Mouse (Mus musculus) midbrain, embryonic 13.5 days (tissue): ENCODE measurements around the gene Rftn1. TPM values are rescaled to one million over a fixed set of nuclear protein-coding genes. Genes with fewer than 3 reads are reported as not detected.

Experiments used
- ATAC-seq: fragments of 200-750 bp; cut with Nextera tagmentation; 2 replicates; pipeline ENCODE4 v1.8.0; 2017; ENCODE audit warnings: mild to moderate bottlenecking, moderate TSS enrichment, moderate library complexity
- H3K27ac ChIP-seq: fragments of 300-500 bp; sonication (generic); 2 replicates; pipeline ENCODE4 v1.5.1; 2015; ENCODE audit warnings: inconsistent platforms, mild to moderate bottlenecking, moderate library complexity
- H3K27me3 ChIP-seq: fragments of 300-500 bp; sonication (generic); 2 replicates; pipeline ENCODE4 v1.6.1; 2015; ENCODE audit warnings: mild to moderate bottlenecking, inconsistent platforms
- H3K36me3 ChIP-seq: fragments of 300-500 bp; sonication (generic); 2 replicates; pipeline ENCODE4 v1.6.1; 2015; ENCODE audit warnings: mild to moderate bottlenecking, inconsistent platforms
- H3K4me1 ChIP-seq: fragments of 300-500 bp; sonication (generic); replicated peaks from 2 replicates; pipeline ENCODE4 v1.6.1; 2015; ENCODE audit warnings: inconsistent platforms
- H3K4me2 ChIP-seq: fragments of 300-500 bp; sonication (generic); replicated peaks from 2 replicates; pipeline ENCODE4 v1.6.1; 2015; ENCODE audit warnings: moderate library complexity, mild to moderate bottlenecking, inconsistent platforms
- H3K4me3 ChIP-seq: fragments of 300-500 bp; sonication (generic); replicated peaks from 2 replicates; pipeline ENCODE4 v1.5.1; 2015; ENCODE audit warnings: mild to moderate bottlenecking, inconsistent platforms
- H3K9ac ChIP-seq: fragments of 300-500 bp; sonication (generic); replicated peaks from 2 replicates; pipeline ENCODE4 v1.6.1; 2015; ENCODE audit warnings: mild to moderate bottlenecking, inconsistent platforms
- H3K9me3 ChIP-seq: fragments of 300-500 bp; sonication (generic); 2 replicates; pipeline ENCODE4 v1.6.1; 2016; ENCODE audit warnings: mild to moderate bottlenecking, inconsistent platforms
- WGBS: fragments of 180-500 bp; shearing (Covaris S2); methylation state at CpG from one replicate; pipeline ENCODE4 v1.1.7; 2015; 5-methylcytosine and 5-hydroxymethylcytosine counted together
- polyA plus RNA-seq: library from polyadenylated mRNA; unstranded; fragments of >200 nt; fragmentation: Nextera tagmentation; extraction: Ambion mirVana; gene quantifications from 2 replicates; pipeline ENCODE4 v1.2.1, GENCODE M21; 2015

Rftn1 gene
- polyA plus RNA-seq, 1 experiment from 2014 or later: 10.9 TPM

- H3K27ac ChIP-seq: no peak overlapping the region
- H3K4me3 ChIP-seq: no peak overlapping the region
- no peak for ATAC-seq
- no peaks in the 10 kb centered on the region for H3K36me3 ChIP-seq
- H3K4me2 ChIP-seq: no peak overlapping the region
- H3K9me3 ChIP-seq: no peaks in the 10 kb centered on the region
- no peaks in the 10 kb centered on the region for H3K27me3 ChIP-seq
- H3K9ac ChIP-seq: no peak overlapping the region
- 82% methylated on average over 13 of the region's 13 CpGs for WGBS
- no peaks in the 10 kb centered on the region for H3K4me1 ChIP-seq
These were observed 126.4 kb downstream of the Rftn1 start for GRCm38 (mm10) chr17:50063832-50064627.

GRCm38 (mm10) chr17:50062649-50063048 is 127.8 kb downstream of the Rftn1 start:
- Histone ChIP-seq H3K27ac (no peak overlapping the region), H3K4me3 (no peak overlapping the region), H3K9ac (no peak overlapping the region), H3K9me3 (no peaks in the 10 kb centered on the region), H3K4me2 (no peak overlapping the region), H3K4me1 (no peaks in the 10 kb centered on the region), H3K36me3 (no peaks in the 10 kb centered on the region), H3K27me3 (no peaks in the 10 kb centered on the region)
- WGBS: 92% methylated on average over 4 of the region's 4 CpGs
- no peak for ATAC-seq

GRCm38 (mm10) chr17:50061446-50061845 is 129.0 kb downstream of the Rftn1 start:
- Histone ChIP-seq H3K4me2 (no peak overlapping the region), H3K9me3 (no peaks in the 10 kb centered on the region), H3K9ac (no peak overlapping the region), H3K4me3 (no peak overlapping the region), H3K27ac (no peak overlapping the region), H3K27me3 (no peaks in the 10 kb centered on the region), H3K4me1 (no peaks in the 10 kb centered on the region), H3K36me3 (no peaks in the 10 kb centered on the region)
- no peak for ATAC-seq
- 98% methylated on average over 4 of the region's 4 CpGs for WGBS

- Histone ChIP-seq H3K9ac (no peak overlapping the region), H3K36me3 (no peaks in the 10 kb centered on the region), H3K27ac (no peak overlapping the region), H3K9me3 (no peaks in the 10 kb centered on the region), H3K4me1 (peaks cover 6% of the 10 kb centered on the region), H3K4me2 (no peak overlapping the region), H3K4me3 (no peak overlapping the region), H3K27me3 (no peaks in the 10 kb centered on the region)
- WGBS: 77% methylated on average over 2 of the region's 2 CpGs
- no peak for ATAC-seq
These were observed 130.3 kb downstream of the Rftn1 start for GRCm38 (mm10) chr17:50060220-50060619.

GRCm38 (mm10) chr17:50059417-50059816 is 131.1 kb downstream of the Rftn1 start:
- Histone ChIP-seq H3K9ac (no peak overlapping the region), H3K4me1 (peaks cover 9% of the 10 kb centered on the region), H3K4me3 (no peak overlapping the region), H3K36me3 (no peaks in the 10 kb centered on the region), H3K27me3 (no peaks in the 10 kb centered on the region), H3K4me2 (no peak overlapping the region), H3K27ac (no peak overlapping the region), H3K9me3 (no peaks in the 10 kb centered on the region)
- ATAC-seq: no peak
- 90% methylated on average over 5 of the region's 5 CpGs for WGBS

GRCm38 (mm10) chr17:50055154-50055756 is 135.2 kb downstream of the Rftn1 start:
- 47% methylated on average over 16 of the region's 16 CpGs for WGBS
- Histone ChIP-seq H3K4me1 (peaks cover 9% of the 10 kb centered on the region), H3K4me2 (no peak overlapping the region), H3K9me3 (no peaks in the 10 kb centered on the region), H3K9ac (no peak overlapping the region), H3K36me3 (no peaks in the 10 kb centered on the region), H3K27ac (no peak overlapping the region), H3K27me3 (no peaks in the 10 kb centered on the region), H3K4me3 (no peak overlapping the region)
- no peak for ATAC-seq

- ATAC-seq: no peak; the same call in 1 of the 2 replicates
- no peak overlapping the region for H3K9ac ChIP-seq
- H3K9me3 ChIP-seq: no peaks in the 10 kb centered on the region
- H3K4me3 ChIP-seq: no peak overlapping the region
- H3K27me3 ChIP-seq: no peaks in the 10 kb centered on the region
- WGBS: 87% methylated on average over 7 of the region's 7 CpGs
- no peak overlapping the region for H3K27ac ChIP-seq
- H3K4me1 ChIP-seq: peaks cover 9% of the 10 kb centered on the region
- H3K36me3 ChIP-seq: no peaks in the 10 kb centered on the region
- no peak overlapping the region for H3K4me2 ChIP-seq
These were observed 135.9 kb downstream of the Rftn1 start for GRCm38 (mm10) chr17:50054586-50054985.

GRCm38 (mm10) chr17:50053961-50054360 is 136.5 kb downstream of the Rftn1 start:
- Histone ChIP-seq H3K4me2 (no peak overlapping the region), H3K36me3 (no peaks in the 10 kb centered on the region), H3K9ac (no peak overlapping the region), H3K27ac (no peak overlapping the region), H3K9me3 (no peaks in the 10 kb centered on the region), H3K4me1 (peaks cover 9% of the 10 kb centered on the region), H3K27me3 (no peaks in the 10 kb centered on the region), H3K4me3 (no peak overlapping the region)
- ATAC-seq: no peak
- 92% methylated on average over 1 of the region's 1 CpGs for WGBS

- Histone ChIP-seq H3K9me3 (no peaks in the 10 kb centered on the region), H3K4me3 (no peak overlapping the region), H3K9ac (no peak overlapping the region), H3K27me3 (no peaks in the 10 kb centered on the region), H3K4me2 (no peak overlapping the region), H3K36me3 (no peaks in the 10 kb centered on the region), H3K4me1 (peaks cover 9% of the 10 kb centered on the region), H3K27ac (no peak overlapping the region)
- ATAC-seq: no peak
- 73% methylated on average over 7 of the region's 7 CpGs for WGBS
These were observed 137.6 kb downstream of the Rftn1 start for GRCm38 (mm10) chr17:50052741-50053468.

- Histone ChIP-seq H3K27me3 (no peaks in the 10 kb centered on the region), H3K36me3 (no peaks in the 10 kb centered on the region), H3K9ac (no peak overlapping the region), H3K9me3 (no peaks in the 10 kb centered on the region), H3K4me3 (no peak overlapping the region), H3K4me2 (no peak overlapping the region), H3K4me1 (peaks cover 5% of the 10 kb centered on the region), H3K27ac (no peak overlapping the region)
- no peak for ATAC-seq
- WGBS: 85% methylated on average over 9 of the region's 9 CpGs
These were observed 140.0 kb downstream of the Rftn1 start for GRCm38 (mm10) chr17:50050456-50050855.

- Histone ChIP-seq H3K4me3 (no peak overlapping the region), H3K4me2 (no peak overlapping the region), H3K27ac (0 out of 2 replicates have a peak overlapping the region, but pooled peaks have one; percentile 12), H3K9me3 (no peaks in the 10 kb centered on the region), H3K27me3 (no peaks in the 10 kb centered on the region), H3K9ac (no peak overlapping the region), H3K4me1 (no peaks in the 10 kb centered on the region), H3K36me3 (no peaks in the 10 kb centered on the region)
- ATAC-seq: peak; percentile 54; the same call in 1 of the 2 replicates
- WGBS: 68% methylated on average over 9 of the region's 9 CpGs
These were observed 142.3 kb downstream of the Rftn1 start for GRCm38 (mm10) chr17:50048209-50048608.

GRCm38 (mm10) chr17:50047182-50047581 is 143.3 kb downstream of the Rftn1 start:
- H3K4me2 ChIP-seq: no peak overlapping the region
- H3K27me3 ChIP-seq: no peaks in the 10 kb centered on the region
- no peaks in the 10 kb centered on the region for H3K36me3 ChIP-seq
- no peaks in the 10 kb centered on the region for H3K4me1 ChIP-seq
- H3K27ac ChIP-seq: no peak overlapping the region
- no peak overlapping the region for H3K4me3 ChIP-seq
- no peak overlapping the region for H3K9ac ChIP-seq
- WGBS: 90% methylated on average over 12 of the region's 12 CpGs
- ATAC-seq: no peak
- no peaks in the 10 kb centered on the region for H3K9me3 ChIP-seq
